Mouse (Mus musculus) heart, embryonic 10.5 days (tissue): Measurements from ENCODE around the gene Ascl4. TPM values are rescaled to one million over a fixed set of nuclear protein-coding genes. Genes with fewer than 3 reads are reported as not detected.

Experiments used
- DNase-seq: peaks from one replicate; pipeline ENCODE4 v3.0.0-alpha.2; 2017; ENCODE audit warnings: low spot score
- H3K27ac ChIP-seq: fragments of 300-500 bp; sonication (generic); 2 replicates; pipeline ENCODE4 v1.5.1; 2016; ENCODE audit warnings: mild to moderate bottlenecking
- H3K27me3 ChIP-seq: fragments of 300-500 bp; sonication (generic); 2 replicates; pipeline ENCODE4 v1.6.1; 2016; ENCODE audit warnings: mild to moderate bottlenecking; ENCODE audit not compliant: poor library complexity, insufficient read depth, severe bottlenecking
- H3K36me3 ChIP-seq: fragments of 300-500 bp; sonication (generic); 2 replicates; pipeline ENCODE4 v1.6.1; 2016; ENCODE audit warnings: mild to moderate bottlenecking, moderate library complexity
- H3K4me1 ChIP-seq: fragments of 300-500 bp; sonication (generic); 2 replicates; pipeline ENCODE4 v1.6.1; 2016; ENCODE audit warnings: mild to moderate bottlenecking
- H3K4me3 ChIP-seq: fragments of 300-500 bp; sonication (generic); 2 replicates; pipeline ENCODE4 v1.5.1; 2016; ENCODE audit warnings: mild to moderate bottlenecking, moderate library complexity
- H3K9me3 ChIP-seq: fragments of 300-500 bp; sonication (generic); 2 replicates; pipeline ENCODE4 v1.6.1; 2016; ENCODE audit warnings: mild to moderate bottlenecking, moderate library complexity
- WGBS: fragments of 180-500 bp; shearing (Covaris S2); methylation state at CpG from one replicate; pipeline ENCODE4 v1.1.7; 2016; 5-methylcytosine and 5-hydroxymethylcytosine counted together
- polyA plus RNA-seq: library from polyadenylated mRNA; unstranded; fragments of >200 nt; fragmentation: Nextera tagmentation; extraction: Ambion mirVana; gene quantifications from 2 replicates; pipeline ENCODE4 v1.2.1, GENCODE M21; 2016

Gene Ascl4
- polyA plus RNA-seq, 1 experiment from 2014 or later = 0.34 TPM

- Histone ChIP-seq H3K4me1 (no peaks in the 10 kb centered on the region), H3K9me3 (no peaks in the 10 kb centered on the region), H3K36me3 (no peaks in the 10 kb centered on the region), H3K27me3 (no peaks in the 10 kb centered on the region), H3K4me3 (no peak overlapping the region), H3K27ac (no peak overlapping the region)
- WGBS = 77% methylated on average over 4 of the region's 4 CpGs
- DNase-seq = no peak
These were observed 64.9 kb downstream of the Ascl4 start for GRCm38 (mm10) chr10:85992412-85992811.

GRCm38 (mm10) chr10:85993836-85994235 is 66.4 kb downstream of the Ascl4 start:
- H3K9me3 ChIP-seq = no peaks in the 10 kb centered on the region
- no peaks in the 10 kb centered on the region for H3K4me1 ChIP-seq
- H3K36me3 ChIP-seq = no peaks in the 10 kb centered on the region
- H3K4me3 ChIP-seq = no peak overlapping the region
- no peak overlapping the region for H3K27ac ChIP-seq
- 87% methylated on average over 9 of the region's 9 CpGs for WGBS
- DNase-seq = peak; percentile 51
- H3K27me3 ChIP-seq = no peaks in the 10 kb centered on the region

- Histone ChIP-seq H3K4me3 (no peak overlapping the region), H3K27me3 (no peaks in the 10 kb centered on the region), H3K4me1 (no peaks in the 10 kb centered on the region), H3K27ac (no peak overlapping the region), H3K36me3 (no peaks in the 10 kb centered on the region), H3K9me3 (no peaks in the 10 kb centered on the region)
- DNase-seq = no peak
- WGBS = 74% methylated on average over 5 of the region's 5 CpGs
These were observed 67.1 kb downstream of the Ascl4 start for GRCm38 (mm10) chr10:85994543-85995104.

Other genes starting within 250 kb of the Ascl4 start
- 64.8 and 83.7 TPM in 2 replicates for gene Pwp1, start 98.2 kb upstream of the Ascl4 start, polyA plus RNA-seq
- 15.3 and 21.5 TPM in 2 replicates for gene Prdm4, start 10.5 kb upstream of the Ascl4 start, polyA plus RNA-seq
- gene Rtcb, start 30.1 kb downstream of the Ascl4 start, polyA plus RNA-seq = 155 and 179 TPM in 2 replicates
- gene Bpifc, start 84.2 kb downstream of the Ascl4 start, polyA plus RNA-seq = 0.13 TPM in 1 of 2 replicates, not detected in the other
- gene Fbxo7, start 94.3 kb downstream of the Ascl4 start, polyA plus RNA-seq = 22.5 and 28.1 TPM in 2 replicates